Mouse (Mus musculus) cerebellum, adult 8-10 months (tissue): ENCODE measurements at regions not wholly inside any gene's neighbourhood (a gene's known extent, or its start where the extent isn't known, plus 50 kb on each side); places are given as distances from the start of the nearest gene placed in this dataset.

Source experiments
- DNase-seq: peaks from one replicate; pipeline ENCODE4 v3.0.0; 2022

GRCm38 (mm10) chr19:25729103-25729502, 56.9 kb downstream of the Dmrt2 start:
- DNase-seq, result no peak

GRCm38 (mm10) chr19:25729633-25730032, 57.4 kb downstream of the Dmrt2 start:
- no peak for DNase-seq

GRCm38 (mm10) chr19:25778455-25778854, 106.2 kb downstream of the Dmrt2 start:
- no peak for DNase-seq

- DNase-seq, result no peak
These were observed 107.1 kb downstream of the Dmrt2 start for GRCm38 (mm10) chr19:25779356-25779755.

GRCm38 (mm10) chr19:25781314-25781713, 109.1 kb downstream of the Dmrt2 start:
- DNase-seq, result no peak

- DNase-seq, result no peak
These were observed 130.5 kb downstream of the Dmrt2 start for GRCm38 (mm10) chr19:25802692-25803091.

- DNase-seq, result no peak
These were observed 133.1 kb downstream of the Dmrt2 start for GRCm38 (mm10) chr19:25805351-25805750.

- DNase-seq, result no peak
These were observed 141.4 kb downstream of the Dmrt2 start for GRCm38 (mm10) chr19:25813651-25814050.

- DNase-seq, result no peak
These were observed 172.9 kb downstream of the Dmrt2 start for GRCm38 (mm10) chr19:25845158-25845557.

- no peak for DNase-seq
These were observed 184.1 kb downstream of the Dmrt2 start for GRCm38 (mm10) chr19:25856344-25856743.

GRCm38 (mm10) chr19:25863312-25863711, 191.1 kb downstream of the Dmrt2 start:
- DNase-seq, result no peak

- no peak for DNase-seq
These were observed 234.5 kb downstream of the Dmrt2 start for GRCm38 (mm10) chr19:25906721-25907120.

- DNase-seq, result no peak
These were observed 249.8 kb downstream of the Dmrt2 start for GRCm38 (mm10) chr19:25922052-25922451.

- DNase-seq, result no peak
These were observed 250.6 kb downstream of the Dmrt2 start for GRCm38 (mm10) chr19:25922806-25923205.

GRCm38 (mm10) chr19:25923727-25924384, 251.6 kb downstream of the Dmrt2 start:
- no peak for DNase-seq

- no peak for DNase-seq
These were observed 252.2 kb downstream of the Dmrt2 start for GRCm38 (mm10) chr19:25924385-25924769.

GRCm38 (mm10) chr19:25927220-25927619, 255.0 kb downstream of the Dmrt2 start:
- no peak for DNase-seq

GRCm38 (mm10) chr19:25937343-25937742, 265.1 kb downstream of the Dmrt2 start:
- no peak for DNase-seq

GRCm38 (mm10) chr19:25971210-25971609, 299.0 kb downstream of the Dmrt2 start:
- DNase-seq, result no peak

GRCm38 (mm10) chr19:25975202-25975601, 303.0 kb downstream of the Dmrt2 start:
- no peak for DNase-seq

- DNase-seq, result no peak
These were observed 308.1 kb downstream of the Dmrt2 start for GRCm38 (mm10) chr19:25980308-25980707.

GRCm38 (mm10) chr19:26014620-26015180, 342.5 kb downstream of the Dmrt2 start:
- DNase-seq, result no peak

- no peak for DNase-seq
These were observed 348.9 kb downstream of the Dmrt2 start for GRCm38 (mm10) chr19:26021141-26021540.

- DNase-seq, result no peak
These were observed 353.9 kb downstream of the Dmrt2 start for GRCm38 (mm10) chr19:26026103-26026502.

GRCm38 (mm10) chr19:26037270-26037669, 365.1 kb downstream of the Dmrt2 start:
- DNase-seq, result no peak
